Mouse (Mus musculus): ENCODE data around the gene Selenon. TPM values are rescaled to one million over a fixed set of nuclear protein-coding genes. Genes with fewer than 3 reads are reported as not detected.
"Not testable (repeated sequence)": the region's sequence is repeated elsewhere in the genome, so short reads cannot be mapped to it uniquely, and the experiment has no call there.

Gene Selenon
- polyA plus RNA-seq, 1 experiment, result not detected

DNA sequence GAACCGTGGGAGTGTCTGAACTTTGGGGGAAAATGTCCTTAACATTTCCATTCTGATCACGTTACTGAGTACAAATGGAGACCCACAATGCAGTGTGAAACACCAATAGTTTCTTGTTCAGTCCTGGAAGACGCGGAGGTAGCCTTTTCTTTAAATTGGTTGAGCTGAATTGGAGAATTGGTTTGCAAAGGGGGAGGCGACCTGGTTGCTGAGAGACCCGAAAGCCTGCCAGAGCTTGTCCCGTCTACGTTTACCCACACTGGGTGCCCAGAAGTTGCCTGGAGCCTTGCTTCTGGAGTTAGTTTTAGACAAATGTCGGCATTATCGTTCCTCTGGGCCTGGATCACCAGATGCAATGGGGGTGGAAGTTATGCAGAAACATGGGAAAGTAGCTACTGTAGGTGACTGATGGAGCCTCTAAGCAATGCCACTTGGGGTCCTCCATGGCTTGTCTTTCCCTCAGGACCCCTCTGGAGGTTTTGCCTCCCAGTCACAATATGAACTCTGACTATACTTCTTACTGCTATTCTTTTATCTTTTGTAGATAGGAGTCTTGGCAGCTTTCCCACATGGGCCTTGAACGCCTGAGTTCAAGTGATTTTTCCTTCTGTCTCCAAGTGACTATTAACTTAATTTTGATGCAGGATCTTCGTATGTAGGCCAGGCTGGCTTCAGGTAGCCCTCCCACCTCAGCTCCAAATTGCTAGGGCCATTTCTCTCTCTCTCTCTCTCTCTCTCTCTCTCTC lies 53.8 kb downstream of the Selenon start:
- WGBS, result 56% methylated on average over 12 of the region's 12 CpGs
- Histone ChIP-seq H3K27ac (ENCODE audit: insufficient read depth, low read depth, low read length) (peak overlapping the region; percentile 64), H3K4me3 (ENCODE audit: insufficient read depth, low read depth, low read length) (peak overlapping the region; percentile 54; the same call in 1 of the 2 replicates), H3K4me1 (ENCODE audit: control insufficient read depth, insufficient read depth, low read length) (peaks cover 36% of the 10 kb centered on the region)
- no peak for TF ChIP-seq POLR2A (IDR thresholded peaks at IDR 0.05; ENCODE audit: insufficient read depth, low read depth, low read length)
- TF ChIP-seq CTCF (IDR thresholded peaks at IDR 0.05; ENCODE audit: insufficient read depth, low read depth, low read length), result no peak

DNA sequence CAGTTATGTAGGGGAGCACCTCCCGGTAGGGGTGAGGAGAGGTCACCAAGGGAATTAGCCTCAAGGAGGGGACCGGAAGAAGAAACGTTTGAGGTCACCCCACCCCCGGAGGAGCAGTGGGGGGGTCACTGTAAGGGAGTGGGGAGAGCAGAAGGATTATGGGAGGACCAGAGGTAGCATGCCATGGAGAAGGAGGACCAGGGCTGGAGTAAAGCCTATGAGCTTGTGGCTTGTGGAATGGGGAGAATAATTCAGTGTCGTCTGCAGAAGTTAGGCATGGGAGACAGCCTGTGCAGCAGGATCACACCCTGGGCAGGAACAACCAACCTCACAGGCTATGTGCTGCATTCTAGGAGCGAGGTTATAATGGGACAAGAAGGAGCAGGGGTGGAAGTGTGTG lies 54.7 kb downstream of the Selenon start:
- peaks cover 36% of the 10 kb centered on the region for H3K4me1 ChIP-seq (ENCODE audit: control insufficient read depth, insufficient read depth, low read length)
- H3K4me3 ChIP-seq (ENCODE audit: insufficient read depth, low read depth, low read length), result peak overlapping the region; percentile 54
- H3K27ac ChIP-seq (ENCODE audit: insufficient read depth, low read depth, low read length), result peak overlapping the region; percentile 64
- TF ChIP-seq CTCF (IDR thresholded peaks at IDR 0.05; ENCODE audit: insufficient read depth, low read depth, low read length) (no peak), POLR2A (IDR thresholded peaks at IDR 0.05; ENCODE audit: insufficient read depth, low read depth, low read length) (no peak)
- WGBS, result 4% methylated on average over 6 of the region's 6 CpGs

DNA sequence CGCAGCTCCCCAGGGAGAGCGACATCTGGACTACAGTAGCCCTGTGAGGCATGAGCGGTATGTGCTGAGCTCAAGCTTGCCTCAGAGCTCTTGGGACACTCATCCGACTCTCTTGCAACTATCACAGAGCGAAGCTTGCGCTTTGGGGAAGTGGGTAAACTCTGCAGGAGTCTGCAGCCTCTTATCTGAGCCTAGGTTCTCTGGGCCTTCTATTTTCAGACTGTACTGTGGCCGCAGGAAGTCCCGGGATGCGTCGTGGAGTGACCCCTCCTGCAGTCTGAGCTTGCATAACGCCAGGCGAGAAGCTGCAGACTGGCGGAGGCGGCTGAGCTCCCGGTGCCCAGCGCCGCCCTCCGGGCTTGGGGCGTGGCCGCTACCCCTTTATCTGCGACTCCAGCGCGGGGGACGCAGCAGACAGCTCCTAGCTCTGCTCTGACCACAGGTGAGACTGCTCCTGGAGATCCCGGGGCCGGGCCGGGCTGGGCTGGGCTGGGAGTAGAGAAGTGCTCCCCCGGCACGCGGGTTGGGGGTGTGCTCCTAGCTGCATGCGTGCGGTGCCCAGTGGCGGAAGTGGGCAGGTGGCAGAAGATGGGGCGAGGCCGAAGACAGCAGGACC lies 55.3 kb downstream of the Selenon start, which contains the start of gene Paqr7:
Paqr7 (plus strand) TSS at position 103 of the 616 bp plus-strand sequence.
- peaks cover 38% of the 10 kb centered on the region for H3K4me1 ChIP-seq (ENCODE audit: control insufficient read depth, insufficient read depth, low read length)
- WGBS, result 7% methylated on average over 35 of the region's 35 CpGs
- peak within 1 kb of the TSS; percentile 54 for H3K4me3 ChIP-seq (ENCODE audit: insufficient read depth, low read depth, low read length)
- peak within 1 kb of the TSS; percentile 64 for H3K27ac ChIP-seq (ENCODE audit: insufficient read depth, low read depth, low read length)
- no peak for TF ChIP-seq CTCF (IDR thresholded peaks at IDR 0.05; ENCODE audit: insufficient read depth, low read depth, low read length)
- TF ChIP-seq POLR2A (IDR thresholded peaks at IDR 0.05; ENCODE audit: insufficient read depth, low read depth, low read length), result no peak

DNA sequence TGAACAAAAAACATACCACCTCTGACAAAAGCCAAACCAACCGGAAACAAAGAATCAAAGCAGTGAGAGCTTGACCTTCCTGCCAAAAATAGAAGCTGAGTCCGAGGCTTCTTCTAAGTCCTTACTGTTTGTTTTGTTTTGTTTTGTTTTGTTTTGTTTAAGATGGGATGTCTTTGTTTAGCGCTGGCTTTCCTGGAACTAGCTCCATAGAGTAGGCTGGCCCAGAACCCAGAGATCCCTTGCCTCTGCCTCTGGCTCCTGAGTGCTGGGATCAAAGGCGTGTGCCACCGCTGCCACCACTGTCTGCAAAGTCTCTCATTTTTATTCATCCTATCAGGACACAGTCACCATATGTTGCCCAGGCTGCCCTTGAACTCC lies 56.4 kb downstream of the Selenon start:
- H3K4me3 ChIP-seq (ENCODE audit: insufficient read depth, low read depth, low read length), result no peak overlapping the region
- 70% methylated on average over 5 of the region's 5 CpGs for WGBS
- TF ChIP-seq POLR2A (IDR thresholded peaks at IDR 0.05; ENCODE audit: insufficient read depth, low read depth, low read length) (no peak), CTCF (IDR thresholded peaks at IDR 0.05; ENCODE audit: insufficient read depth, low read depth, low read length) (no peak)
- peak overlapping the region; percentile 36; the same call in 1 of the 2 replicates for H3K27ac ChIP-seq (ENCODE audit: insufficient read depth, low read depth, low read length)
- peaks cover 38% of the 10 kb centered on the region for H3K4me1 ChIP-seq (ENCODE audit: control insufficient read depth, insufficient read depth, low read length)

DNA sequence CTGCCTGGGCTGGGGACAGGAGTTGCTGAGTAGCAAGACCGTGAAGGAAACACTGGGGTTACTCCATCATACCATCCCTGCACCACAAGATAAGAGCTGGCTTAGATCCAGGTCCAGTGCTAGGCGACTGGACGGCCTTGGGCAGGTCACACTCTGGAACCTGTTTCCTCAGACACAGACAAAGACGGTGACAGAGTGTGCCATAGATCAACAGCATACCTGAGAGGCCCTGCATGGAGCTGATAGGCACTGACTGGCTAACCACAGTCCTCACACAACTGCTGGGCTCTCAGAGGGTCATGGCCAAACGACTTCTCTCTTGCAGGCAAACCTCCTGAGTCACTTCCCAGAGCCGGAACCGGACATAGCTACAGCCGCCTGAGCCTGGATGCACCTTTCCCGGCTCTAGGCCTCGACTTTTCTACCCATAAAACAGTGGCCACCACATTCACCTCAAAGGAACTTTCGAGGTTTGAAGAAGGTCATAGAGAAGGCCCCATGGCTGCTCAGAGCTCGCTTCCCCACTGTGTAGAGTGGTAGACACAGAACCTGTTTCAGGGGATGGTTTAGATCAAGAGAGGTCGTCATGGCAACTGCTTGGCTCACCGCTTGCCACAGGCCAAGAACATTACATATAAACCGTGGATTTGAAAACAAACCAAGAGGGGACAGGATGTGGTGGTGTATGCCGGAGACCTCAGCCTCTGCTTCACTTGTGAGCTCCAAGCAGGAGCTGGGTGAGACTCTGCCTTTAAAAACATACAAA lies 57.0 kb downstream of the Selenon start:
- Histone ChIP-seq H3K27ac (ENCODE audit: insufficient read depth, low read depth, low read length) (0 out of 2 replicates have a peak overlapping the region, but pooled peaks have one; percentile 2), H3K4me1 (ENCODE audit: control insufficient read depth, insufficient read depth, low read length) (peaks cover 36% of the 10 kb centered on the region), H3K4me3 (ENCODE audit: insufficient read depth, low read depth, low read length) (no peak overlapping the region)
- 71% methylated on average over 16 of the region's 16 CpGs for WGBS
- TF ChIP-seq CTCF (IDR thresholded peaks at IDR 0.05; ENCODE audit: insufficient read depth, low read depth, low read length) (no peak), POLR2A (IDR thresholded peaks at IDR 0.05; ENCODE audit: insufficient read depth, low read depth, low read length) (no peak)

DNA sequence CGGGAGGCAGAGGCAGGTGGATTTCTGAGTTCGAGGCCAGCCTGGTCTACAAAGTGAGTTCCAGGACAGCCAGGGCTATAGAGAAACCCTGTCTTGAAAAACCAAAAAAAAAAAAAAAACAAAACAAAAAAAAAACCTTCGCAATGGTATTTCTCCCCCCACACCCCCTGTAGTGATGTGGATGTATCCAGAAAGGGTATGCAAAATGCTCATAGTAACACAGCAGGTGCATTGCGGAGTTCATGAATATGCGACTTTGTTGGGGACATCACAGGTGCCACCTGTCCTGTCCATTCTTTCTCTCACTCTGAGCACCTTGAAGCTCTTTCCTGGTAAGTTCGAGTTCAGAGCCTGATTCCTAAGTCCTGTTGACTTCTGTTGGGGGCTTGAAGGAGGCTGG lies 57.8 kb downstream of the Selenon start:
- WGBS, result 97% methylated on average over 6 of the region's 6 CpGs
- H3K27ac ChIP-seq (ENCODE audit: insufficient read depth, low read depth, low read length); H3K4me3 ChIP-seq (ENCODE audit: insufficient read depth, low read depth, low read length): not testable (repeated sequence)
- peaks cover 36% of the 10 kb centered on the region for H3K4me1 ChIP-seq (ENCODE audit: control insufficient read depth, insufficient read depth, low read length)

DNA sequence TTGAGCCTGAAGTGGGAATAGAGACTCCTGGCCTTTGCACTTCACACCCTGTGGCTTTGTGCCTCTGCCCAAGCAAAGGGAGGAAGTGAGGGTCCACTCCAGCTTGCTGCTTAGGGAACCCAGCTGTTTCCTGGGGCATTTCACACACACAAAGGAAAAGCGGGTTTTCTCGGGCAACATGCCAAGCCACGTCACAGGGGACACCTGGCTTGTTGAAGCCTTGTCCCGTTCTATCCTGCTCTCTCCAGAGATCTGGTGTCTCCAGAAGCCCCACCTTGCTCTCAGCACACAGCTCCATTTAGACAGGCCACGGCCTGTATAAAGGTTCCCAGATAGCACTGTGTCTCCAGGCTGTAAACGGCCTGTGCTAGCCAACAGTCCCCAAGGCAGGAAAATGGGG lies 60.2 kb downstream of the Selenon start:
- TF ChIP-seq POLR2A (IDR thresholded peaks at IDR 0.05; ENCODE audit: insufficient read depth, low read depth, low read length) (no peak), CTCF (IDR thresholded peaks at IDR 0.05; ENCODE audit: insufficient read depth, low read depth, low read length) (no peak)
- Histone ChIP-seq H3K4me1 (ENCODE audit: control insufficient read depth, insufficient read depth, low read length) (peaks cover 23% of the 10 kb centered on the region), H3K27ac (ENCODE audit: insufficient read depth, low read depth, low read length) (no peak overlapping the region), H3K4me3 (ENCODE audit: insufficient read depth, low read depth, low read length) (no peak overlapping the region)
- WGBS, result 67% methylated on average over 6 of the region's 6 CpGs

DNA sequence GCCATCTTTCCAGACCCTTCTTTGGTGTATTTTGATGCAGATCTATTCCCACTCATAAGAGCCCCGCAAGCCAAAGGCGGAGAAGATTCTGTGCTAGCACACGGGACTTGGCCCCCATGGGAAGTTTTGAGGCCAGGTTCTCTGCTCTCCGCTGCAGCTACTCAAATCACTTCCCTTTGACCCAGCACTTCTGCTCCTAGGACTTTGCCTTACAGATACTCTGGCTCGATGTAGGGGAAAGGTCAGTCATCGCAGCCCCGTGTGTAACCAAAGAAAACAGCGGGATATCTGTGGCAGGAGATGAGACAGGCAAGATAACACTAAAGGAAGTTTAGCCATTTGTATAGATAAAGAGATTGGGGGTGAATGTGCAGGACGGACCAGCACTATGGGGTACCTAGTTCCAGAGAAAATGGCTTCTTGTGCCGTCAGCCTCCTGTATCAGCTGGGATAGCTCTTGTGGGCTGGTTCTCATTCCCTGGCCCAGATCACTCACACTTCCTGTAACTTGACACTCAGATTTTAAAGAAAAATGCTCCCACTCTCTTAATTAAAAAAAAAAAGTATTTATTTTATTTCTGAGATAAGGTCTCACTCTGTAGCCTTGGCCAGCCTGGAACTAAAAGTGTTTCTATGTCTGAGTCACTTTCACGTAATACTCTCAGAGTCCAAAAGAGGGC lies 61.8 kb downstream of the Selenon start:
- 86% methylated on average over 11 of the region's 11 CpGs for WGBS
- TF ChIP-seq POLR2A (IDR thresholded peaks at IDR 0.05; ENCODE audit: insufficient read depth, low read depth, low read length), result no peak
- H3K4me3 ChIP-seq (ENCODE audit: insufficient read depth, low read depth, low read length), result no peak overlapping the region
- peaks cover 11% of the 10 kb centered on the region for H3K4me1 ChIP-seq (ENCODE audit: control insufficient read depth, insufficient read depth, low read length)
- H3K27ac ChIP-seq (ENCODE audit: insufficient read depth, low read depth, low read length), result no peak overlapping the region

Measured in olfactory bulb, adult 2 months (tissue).